Mouse (Mus musculus) adrenal gland, postnatal 0 days (tissue): ENCODE measurements around the gene P2rx3. TPM values are rescaled to one million over a fixed set of nuclear protein-coding genes. Genes with fewer than 3 reads are reported as not detected.

Source experiments
- polyA plus RNA-seq: library from polyadenylated mRNA; unstranded; fragments of >200 nt; fragmentation: Nextera tagmentation; extraction: Ambion mirVana; gene quantifications from 2 replicates; pipeline ENCODE4 v1.2.1, GENCODE M21; 2015

P2rx3 gene
- 0.63 and 0.68 TPM in 2 replicates for polyA plus RNA-seq

GRCm38 (mm10) chr2:85037047-85038026, at the start of gene P2rx3, which contains the start of gene Ssrp1:
Gene P2rx3, minus strand, starts transcription at chr2:85037462.
Gene Ssrp1, plus strand, starts transcription at chr2:85037234.

DNA sequence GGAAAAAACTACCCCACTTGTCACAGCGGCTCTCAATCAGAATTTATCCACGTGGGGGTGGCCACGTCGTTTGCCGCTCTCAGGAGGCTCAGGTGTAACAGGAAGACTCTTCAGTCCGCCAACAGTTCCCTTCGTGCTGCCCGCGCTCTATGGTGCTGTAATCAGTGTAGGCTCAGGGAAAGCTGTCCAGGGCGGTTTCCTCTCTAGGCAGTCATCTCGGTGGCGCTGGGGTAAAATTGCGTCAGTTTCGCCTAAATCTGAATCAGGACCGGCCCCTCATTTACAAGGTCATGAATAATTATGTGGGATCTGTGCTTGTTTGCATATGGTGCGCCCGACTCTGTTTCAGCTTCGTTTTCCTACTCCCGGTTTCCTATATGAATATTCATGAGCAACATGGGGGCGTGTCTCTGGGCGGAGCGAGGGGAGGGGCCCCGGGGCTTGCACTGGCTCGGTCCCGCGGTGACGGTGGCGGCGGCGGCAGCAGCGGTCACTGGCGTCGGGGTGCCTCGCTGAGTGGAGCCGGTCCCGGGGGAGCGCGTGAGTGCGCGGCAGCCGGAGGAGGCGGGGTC, 10.4 kb upstream of the P2rx3 start, which contains the start of gene Tnks1bp1:
TSS of gene Tnks1bp1 (plus strand) at position 427 of the 572 bp plus-strand sequence.

DNA sequence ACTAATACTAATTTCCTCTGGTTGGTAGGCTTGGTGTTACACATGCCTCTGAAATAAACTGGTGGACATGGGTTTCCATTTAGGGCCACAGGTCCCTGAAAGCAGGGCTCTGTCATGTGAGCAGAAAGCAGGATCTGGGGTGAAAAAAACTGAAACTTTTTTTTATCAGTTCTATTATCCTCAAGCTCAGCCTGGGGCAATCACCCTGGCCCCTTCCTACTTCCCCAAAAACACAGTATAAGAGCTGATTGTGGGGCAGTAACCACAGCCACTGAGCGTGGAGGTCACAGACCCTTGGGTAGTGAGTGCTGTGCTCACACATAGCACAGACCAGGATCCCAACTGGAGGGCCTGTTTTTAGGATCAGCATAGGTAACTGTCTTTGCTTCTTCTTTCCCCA, 49.3 kb downstream of the P2rx3 start, which contains the start of gene Prg3:
TSS of gene Prg3 (plus strand) at position 286 of the 400 bp plus-strand sequence.

GRCm38 (mm10) chr2:84980188-84980587, 57.1 kb downstream of the P2rx3 start, which contains the start of gene Prg2:
Gene Prg2, plus strand, starts transcription at chr2:84980461.

Other genes with a start within 250 kb of the P2rx3 start
- gene Ube2l6, start 238.6 kb downstream of the P2rx3 start, polyA plus RNA-seq, result 87.6 and 101 TPM in 2 replicates
- 0.95 TPM in 1 of 2 replicates, not detected in the other for gene Smtnl1, start 214.8 kb downstream of the P2rx3 start, polyA plus RNA-seq
- 55.4 and 80.7 TPM in 2 replicates for gene Timm10, start 210.5 kb downstream of the P2rx3 start, polyA plus RNA-seq
- gene Slc43a1, start 198.6 kb downstream of the P2rx3 start, polyA plus RNA-seq, result 9.4 and 10.7 TPM in 2 replicates
- 1.1 and 1.3 TPM in 2 replicates for gene Rtn4rl2, start 150.8 kb downstream of the P2rx3 start, polyA plus RNA-seq
- 60.8 and 62.7 TPM in 2 replicates for gene Slc43a3, start 100.9 kb downstream of the P2rx3 start, polyA plus RNA-seq
- 1.3 and 1.7 TPM in 2 replicates for gene Prg2, start 57.0 kb downstream of the P2rx3 start, polyA plus RNA-seq
- gene Prg3, start 49.2 kb downstream of the P2rx3 start, polyA plus RNA-seq, result not detected in 2 replicates
- 81.0 and 119 TPM in 2 replicates for gene Ssrp1, start 228 bp downstream of the P2rx3 start, polyA plus RNA-seq
- 20.9 and 23.5 TPM in 2 replicates for gene Tnks1bp1, start 10.6 kb upstream of the P2rx3 start, polyA plus RNA-seq
- 15.5 and 30.7 TPM in 2 replicates for gene Aplnr, start 98.8 kb upstream of the P2rx3 start, polyA plus RNA-seq
- 1.9 and 2.1 TPM in 2 replicates for gene Lrrc55, start 159.7 kb upstream of the P2rx3 start, polyA plus RNA-seq